Mouse (Mus musculus) T-helper 17 cell (primary cell): ENCODE measurements around the gene Mrps18b.

ENCODE experiments used
- in situ Hi-C, 2 experiments: fragments of 300-600 bp; cut with MboI, MseI; formaldehyde crosslinking; loops; 1 replicate in 1 of 2; 2 replicates in 1 of 2; pipeline ENCODE4 v1.15.1; 2025; ENCODE audit warnings: high pct_unique_total_duplicates in 2 of 2

Gene Mrps18b

GRCm38 (mm10) chr17:35919060-35919715, 3.0 kb upstream of the Mrps18b start:
- in situ Hi-C loops, result no loop called here

GRCm38 (mm10) chr17:35918276-35919059, 2.3 kb upstream of the Mrps18b start:
- in situ Hi-C loops, result no loop called here

- in situ Hi-C loops, result no loop called here
Measured at GRCm38 (mm10) chr17:35917463-35918251, 1.5 kb upstream of the Mrps18b start.

- in situ Hi-C loops, result no loop called here
Measured at GRCm38 (mm10) chr17:35917143-35917462, 914 bp upstream of the Mrps18b start.

GRCm38 (mm10) chr17:35915538-35916296, 472 bp downstream of the Mrps18b start:
- in situ Hi-C loops, result no loop called here

GRCm38 (mm10) chr17:35914975-35915374, 1.2 kb downstream of the Mrps18b start:
- in situ Hi-C loops, result no loop called here

GRCm38 (mm10) chr17:35909919-35910369, 6.2 kb downstream of the Mrps18b start, which contains the start of gene Atat1:
Atat1 (minus strand) TSS chr17:35910075.
- in situ Hi-C loops, result loop anchor here (5.0 kb wide), 2 partner anchors 38 to 83 kb away; no protein-coding TSS in a partner anchor

- in situ Hi-C loops, result loop anchor here (5.0 kb wide), 2 partner anchors 37 to 82 kb away; no protein-coding TSS in a partner anchor
Measured at GRCm38 (mm10) chr17:35909186-35909918, 6.8 kb downstream of the Mrps18b start.

GRCm38 (mm10) chr17:35907609-35908008, 8.6 kb downstream of the Mrps18b start:
- in situ Hi-C loops, result loop anchor here (5.0 kb wide), 2 partner anchors 35 to 80 kb away; no protein-coding TSS in a partner anchor

- in situ Hi-C loops, result loop anchor here (5.0 kb wide), 2 partner anchors 33 to 78 kb away; no protein-coding TSS in a partner anchor
Measured at GRCm38 (mm10) chr17:35905587-35905986, 10.6 kb downstream of the Mrps18b start.

- in situ Hi-C loops, result no loop called here
Measured at GRCm38 (mm10) chr17:35903992-35904355, 12.2 kb downstream of the Mrps18b start.

- in situ Hi-C loops, result no loop called here
Measured at GRCm38 (mm10) chr17:35903343-35903991, 12.7 kb downstream of the Mrps18b start.

- in situ Hi-C loops, result no loop called here
Measured at GRCm38 (mm10) chr17:35900636-35901035, 15.6 kb downstream of the Mrps18b start.

GRCm38 (mm10) chr17:35897644-35898573, 18.3 kb downstream of the Mrps18b start:
- in situ Hi-C loops, result no loop called here

- in situ Hi-C loops, result no loop called here
Measured at GRCm38 (mm10) chr17:35896781-35897643, 19.2 kb downstream of the Mrps18b start, which contains the start of gene 2310061I04Rik. 2310061I04Rik (minus strand) TSS chr17:35897431.

GRCm38 (mm10) chr17:35887725-35888124, 28.5 kb downstream of the Mrps18b start:
- in situ Hi-C loops, result no loop called here

- in situ Hi-C loops, result no loop called here
Measured at GRCm38 (mm10) chr17:35883777-35884176, 32.4 kb downstream of the Mrps18b start.

- in situ Hi-C loops, result no loop called here
Measured at GRCm38 (mm10) chr17:35882924-35883323, 33.3 kb downstream of the Mrps18b start.
